Comparison of ENCODE assay signal across 19 mouse cellular contexts in the genomic region with DNA sequence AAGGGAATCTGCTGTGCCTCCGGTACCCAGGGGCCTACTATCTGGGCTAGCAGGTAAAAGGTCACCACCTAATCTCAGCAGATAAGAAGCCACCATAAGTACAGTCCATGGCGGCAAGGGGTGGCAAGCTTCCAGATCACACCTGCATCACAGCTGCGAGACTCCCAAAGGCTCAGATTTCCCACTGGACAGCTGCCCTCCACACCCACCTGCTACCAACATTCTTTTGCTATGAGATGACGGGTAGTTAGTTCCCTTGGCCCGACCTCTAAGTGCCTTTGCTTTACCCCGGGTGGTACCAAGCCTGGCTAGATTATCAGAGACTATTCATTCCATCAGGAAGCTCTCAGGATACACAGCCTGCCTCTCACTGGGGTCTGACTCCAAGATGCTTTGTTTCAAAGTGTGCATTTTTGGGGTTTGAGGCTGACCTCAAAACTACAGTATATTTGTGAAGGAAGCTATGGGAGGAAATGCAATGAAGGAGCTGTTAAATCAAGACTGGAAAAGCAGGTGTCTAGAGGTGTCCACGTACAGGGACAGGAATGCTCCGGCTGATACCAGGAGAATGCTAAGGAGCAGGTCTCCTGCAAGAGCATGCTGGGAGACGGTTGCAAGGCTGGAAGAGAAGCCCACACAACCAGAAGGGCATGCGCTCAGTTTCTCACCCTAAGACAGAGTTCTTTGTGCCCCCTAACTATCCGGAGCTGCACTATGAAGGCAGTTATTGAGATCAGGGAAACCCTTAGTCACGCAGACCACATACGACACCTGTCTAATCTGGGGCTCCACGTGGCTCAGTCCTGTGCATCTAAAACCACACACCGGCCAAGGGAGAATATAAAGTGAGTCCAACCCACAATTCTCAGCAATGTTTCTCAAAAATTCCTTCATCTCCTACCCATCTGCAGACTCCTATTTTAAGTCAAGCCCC. TPM values are rescaled to one million over a fixed set of nuclear protein-coding genes. Genes with fewer than 3 reads are reported as not detected.
A peak's percentile ranks its signal among the peaks of the same experiment; 100 is the strongest.
DNase-seq lines count a peak whose midpoint lies in the region; ATAC-seq and TF ChIP-seq lines count a peak whose summit lies in the region.
"Had no signal": no experiment of that assay in that cellular context is flagged by ENCODE, and none has a peak within 500 bp of the region (broad histone marks: within the 10 kb centered on the region; RNA-seq: fewer than 3 reads in every experiment).

No protein-coding gene starts in this region.

- intact Hi-C loops in heart, postnatal 10 days (cut with DNase I): no loop called here

- no peak overlapping the region for H3K4me2 ChIP-seq in forebrain, postnatal 0 days (ENCODE audit: low read depth)
- H3K4me2 ChIP-seq: embryonic facial prominence, embryonic 12.5 days; heart, embryonic 15.5 days; hindbrain, embryonic 15.5 days; lung, embryonic 15.5 days; midbrain, embryonic 12.5 days had no signal

- DNase-seq in heart, postnatal 10 days: peak; percentile 23 to 43
- no peak for DNase-seq in heart, adult 9 months (ENCODE audit: low spot score in 2 of 2)
- DNase-seq in thymus, postnatal 14 days: peak; percentile 26
- DNase-seq in thymus, postnatal 10 days (ENCODE audit: low spot score in 2 of 2): no peak
- DNase-seq in left cerebral cortex, adult 11 months (ENCODE audit: low spot score): no peak
- no peak for DNase-seq in forebrain, postnatal 0 days
- no peak for DNase-seq in embryonic facial prominence, embryonic 10.5 days (ENCODE audit: low spot score)
- DNase-seq: adrenal gland, postnatal 25 days; cerebellum, postnatal 10 days; gastrocnemius, postnatal 25 days; kidney, adult 2 months; kidney, postnatal 36 days had no signal

- H3K27ac ChIP-seq in forebrain, postnatal 0 days (ENCODE audit: low read depth, low read length): no peak overlapping the region
- H3K27ac ChIP-seq in embryonic facial prominence, embryonic 10.5 days (replicated peaks): no peak overlapping the region
- H3K27ac ChIP-seq: embryonic facial prominence, embryonic 12.5 days; heart, embryonic 15.5 days; hindbrain, embryonic 15.5 days; lung, embryonic 15.5 days; midbrain, embryonic 12.5 days had no signal

- peak; percentile 65; the same call in 1 of the 2 replicates for ATAC-seq in megakaryocyte progenitor cell, adult 5-6 weeks (replicated peaks; ENCODE audit: poor library complexity)
- ATAC-seq in forebrain, postnatal 0 days: no peak
- ATAC-seq: CD4-positive, CD25-positive, alpha-beta regulatory T cell, adult 4 months had no signal

- 90% methylated on average over 15 of the region's 15 CpGs for WGBS in forebrain, postnatal 0 days
- whole genome bisulfite sequencing in embryonic facial prominence, embryonic 10.5 days: 87% methylated on average over 15 of the region's 15 CpGs

- H3K27me3 ChIP-seq in forebrain, postnatal 0 days (ENCODE audit: insufficient read depth, low read length): no peaks in the 10 kb centered on the region
- no peaks in the 10 kb centered on the region for H3K27me3 ChIP-seq in embryonic facial prominence, embryonic 10.5 days (replicated peaks; ENCODE audit: low read depth, poor library complexity, severe bottlenecking)
- H3K27me3 ChIP-seq: embryonic facial prominence, embryonic 12.5 days; heart, embryonic 15.5 days; hindbrain, embryonic 15.5 days; lung, embryonic 15.5 days; midbrain, embryonic 12.5 days had no signal

- no peak for TF ChIP-seq CTCF in forebrain, postnatal 0 days (IDR thresholded peaks at IDR 0.05; ENCODE audit: low read depth)

- no peaks in the 10 kb centered on the region for H3K4me1 ChIP-seq in forebrain, postnatal 0 days (ENCODE audit: insufficient read depth)
- no peaks in the 10 kb centered on the region for H3K4me1 ChIP-seq in embryonic facial prominence, embryonic 10.5 days
- H3K4me1 ChIP-seq: embryonic facial prominence, embryonic 12.5 days; hindbrain, embryonic 15.5 days; lung, embryonic 15.5 days; midbrain, embryonic 12.5 days had no signal

- no peaks in the 10 kb centered on the region for H3K36me3 ChIP-seq in forebrain, postnatal 0 days (ENCODE audit: insufficient read depth)
- H3K36me3 ChIP-seq in embryonic facial prominence, embryonic 10.5 days (replicated peaks): no peaks in the 10 kb centered on the region
- H3K36me3 ChIP-seq: embryonic facial prominence, embryonic 12.5 days; heart, embryonic 15.5 days; hindbrain, embryonic 15.5 days; lung, embryonic 15.5 days; midbrain, embryonic 12.5 days had no signal

- H3K9ac ChIP-seq in forebrain, postnatal 0 days: no peak overlapping the region
- H3K9ac ChIP-seq: embryonic facial prominence, embryonic 12.5 days; heart, embryonic 15.5 days; hindbrain, embryonic 15.5 days; lung, embryonic 15.5 days; midbrain, embryonic 12.5 days had no signal

- peaks cover 13% of the 10 kb centered on the region; the same call in 1 of the 2 replicates for H3K9me3 ChIP-seq in forebrain, postnatal 0 days (ENCODE audit: low read length)
- H3K9me3 ChIP-seq in embryonic facial prominence, embryonic 10.5 days: peaks cover 15% of the 10 kb centered on the region; the same call in 1 of the 2 replicates
- H3K9me3 ChIP-seq: hindbrain, embryonic 15.5 days; lung, embryonic 15.5 days had no signal

- no peak overlapping the region for H3K4me3 ChIP-seq in forebrain, postnatal 0 days (ENCODE audit: low read depth, low read length)
- no peak overlapping the region for H3K4me3 ChIP-seq in embryonic facial prominence, embryonic 10.5 days
- H3K4me3 ChIP-seq: embryonic facial prominence, embryonic 12.5 days; heart, embryonic 15.5 days; hindbrain, embryonic 15.5 days; lung, embryonic 15.5 days; midbrain, embryonic 12.5 days had no signal

RNA-seq across cellular contexts. Expression of a gene that starts 37.3 kb away (rescaled TPM):
- 1 to 10 TPM; 5.7 to 9.5 TPM for total RNA-seq in heart, postnatal 10 days (2021)
- total RNA-seq in megakaryocyte progenitor cell, adult 5-6 weeks (2015): 13.4 and 15.4 TPM in 2 replicates
- 15.9 and 19.1 TPM in 2 replicates for total RNA-seq in megakaryocyte progenitor cell, adult 5-6 weeks (2017)
- 16.2 and 20.5 TPM in 2 replicates for total RNA-seq in forebrain, postnatal 0 days (2014; rRNA removed)
- polyA plus RNA-seq in forebrain, postnatal 0 days (2015; fragmentation: Nextera tagmentation; extraction: Ambion mirVana): 14.9 and 18.3 TPM in 2 replicates
- 20.8 and 25.4 TPM in 2 replicates for polyA plus RNA-seq in embryonic facial prominence, embryonic 10.5 days (2016; fragmentation: Nextera tagmentation; extraction: Ambion mirVana)

Comparison
In these comparisons a context has a peak if more than half of its experiments do, and no peak if none do; other contexts are left out.
1. DNase-seq: peak in heart, postnatal 10 days (2 of 2) and thymus, postnatal 14 days (single experiment); none in heart, adult 9 months (0 of 2), thymus, postnatal 10 days (0 of 2), left cerebral cortex, adult 11 months (single experiment), forebrain, postnatal 0 days (single experiment) and embryonic facial prominence, embryonic 10.5 days (single experiment).